Mouse (Mus musculus) layer of hippocampus, adult 9-11 months (tissue): Measurements from ENCODE around the gene Rbfox1.
A peak's percentile ranks its signal among the peaks of the same experiment; 100 is the strongest.

Experiments
- DNase-seq: peaks from one replicate; pipeline ENCODE4 v3.0.0; 2022

Gene Rbfox1

DNA sequence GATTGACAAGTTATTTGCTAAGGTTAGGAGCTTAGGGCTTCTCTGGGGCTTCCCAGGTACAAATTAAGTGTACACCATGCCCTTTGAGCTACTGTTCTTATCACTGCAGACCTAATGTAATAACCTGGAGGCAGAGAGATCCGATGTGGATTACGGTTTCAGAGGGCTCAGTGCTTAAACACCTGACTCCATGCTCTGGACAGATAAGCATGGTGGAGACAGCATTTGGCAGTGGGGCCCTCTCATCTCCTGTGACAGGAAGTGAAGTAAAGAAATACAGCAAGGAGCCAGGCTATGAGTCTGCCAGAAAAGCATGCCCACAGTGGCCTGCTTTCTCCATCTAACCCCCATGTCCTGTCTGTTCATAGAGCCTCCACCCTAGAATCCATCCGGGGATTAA, 213.0 kb downstream of the Rbfox1 start:
- no peak for DNase-seq

DNA sequence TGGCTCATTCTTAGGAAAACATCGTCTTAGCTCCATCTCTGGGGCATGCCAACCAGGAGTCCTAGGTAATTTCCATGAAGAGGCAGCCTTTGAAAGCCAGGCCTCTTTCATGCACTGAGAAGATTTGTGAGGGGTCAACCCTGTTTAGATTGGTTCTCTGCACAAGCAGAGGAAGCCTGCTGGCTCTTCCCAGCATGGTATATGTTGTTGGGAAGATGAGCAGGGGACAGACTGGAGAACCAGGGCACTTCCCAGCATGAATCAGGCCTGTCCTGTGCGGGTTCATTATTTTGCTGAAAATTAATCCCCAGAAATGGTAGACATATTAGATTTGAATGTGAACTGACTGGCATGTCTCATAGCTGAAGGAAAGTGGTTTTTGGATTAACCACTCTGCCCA, 214.4 kb downstream of the Rbfox1 start:
- no peak for DNase-seq

DNA sequence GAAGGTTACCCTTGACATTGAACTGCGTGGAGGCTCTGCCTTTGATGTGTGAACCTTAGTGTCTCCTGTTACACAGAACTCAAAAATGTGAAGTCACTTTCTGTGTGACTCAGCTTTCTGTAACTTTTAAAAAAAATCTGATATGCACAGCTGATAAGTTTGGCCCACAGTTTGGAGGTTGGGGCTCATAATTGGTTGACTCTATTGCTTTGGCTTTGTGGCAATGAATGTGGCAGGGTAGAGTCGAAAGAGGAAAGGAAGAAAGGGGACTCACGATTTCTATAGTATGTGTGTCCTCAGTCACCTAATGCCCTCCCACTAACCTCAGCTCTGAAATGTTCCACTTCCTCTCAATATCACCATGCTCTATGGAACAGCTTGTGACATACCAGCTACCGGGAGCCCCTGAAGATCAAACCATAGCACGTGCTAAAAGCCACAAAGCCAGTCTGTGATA, 215.3 kb downstream of the Rbfox1 start:
- DNase-seq, result no peak

DNA sequence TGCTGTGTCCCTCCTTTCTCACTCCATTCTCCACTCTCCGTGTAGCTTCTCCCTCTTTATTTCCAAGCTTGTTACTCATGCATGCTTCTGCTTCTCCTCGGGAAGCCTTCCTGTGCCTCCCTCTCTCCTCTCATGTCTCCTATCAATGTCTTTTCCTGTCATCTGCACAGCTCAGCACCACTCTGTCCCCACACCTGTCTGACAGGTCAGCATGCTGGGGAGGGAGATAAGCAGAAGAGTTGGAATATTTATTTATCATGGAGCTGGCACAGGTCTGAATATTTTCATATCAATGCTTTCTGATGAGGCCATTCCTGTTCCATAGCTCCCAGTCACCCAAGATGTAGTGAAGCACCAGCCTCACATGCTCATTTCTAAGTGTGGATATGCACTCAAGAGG, 218.6 kb downstream of the Rbfox1 start:
- DNase-seq, result no peak

DNA sequence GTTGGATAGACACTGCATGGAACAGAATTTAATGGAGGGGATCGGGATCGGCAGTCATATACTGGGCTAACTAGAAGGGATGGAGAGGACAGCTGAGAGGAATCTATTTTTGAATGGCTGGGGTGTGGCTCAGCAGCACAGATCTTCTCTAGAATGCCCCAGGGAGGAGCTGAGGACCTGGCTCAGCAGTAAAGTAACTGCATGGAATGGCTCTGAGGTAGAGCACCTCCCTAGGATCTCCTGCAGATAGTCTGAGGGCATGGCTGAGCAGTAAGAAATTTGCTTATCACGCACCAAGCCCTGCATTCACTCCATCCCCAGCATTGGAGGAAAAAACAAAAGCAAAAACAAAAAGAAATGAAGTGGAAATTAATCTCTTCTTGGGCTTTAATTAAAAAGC, 225.0 kb downstream of the Rbfox1 start:
- no peak for DNase-seq

DNA sequence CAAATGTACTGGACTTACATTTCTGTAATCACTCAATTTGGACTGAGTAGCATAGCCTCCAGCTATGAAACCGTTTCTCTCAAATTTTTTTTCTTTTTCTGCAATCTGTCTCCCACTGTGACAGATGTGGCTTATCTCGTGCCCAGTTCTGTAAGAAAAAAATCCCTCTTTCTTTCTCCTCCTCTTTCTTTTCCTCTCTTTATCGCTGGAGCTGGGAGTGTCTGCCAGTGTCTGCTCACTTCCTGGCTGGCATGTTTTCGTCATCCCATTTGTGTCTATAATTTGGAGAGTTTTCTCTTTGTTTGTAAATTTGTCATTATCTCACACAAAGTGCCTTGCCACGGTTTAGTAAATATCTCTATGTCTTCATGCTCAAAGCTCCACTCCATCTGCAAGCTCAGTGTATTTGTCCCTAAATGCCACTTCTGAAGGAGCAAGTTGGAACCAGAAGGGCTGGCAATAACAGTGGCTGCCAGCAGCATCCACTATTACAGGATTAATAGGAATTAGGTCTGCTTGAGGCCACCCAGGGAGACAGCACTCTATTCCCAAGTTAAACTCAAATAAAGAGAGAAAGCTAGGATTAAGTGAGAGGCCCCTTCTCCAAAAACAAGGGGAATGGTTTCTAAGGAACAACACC, 228.8 kb downstream of the Rbfox1 start:
- no peak for DNase-seq

DNA sequence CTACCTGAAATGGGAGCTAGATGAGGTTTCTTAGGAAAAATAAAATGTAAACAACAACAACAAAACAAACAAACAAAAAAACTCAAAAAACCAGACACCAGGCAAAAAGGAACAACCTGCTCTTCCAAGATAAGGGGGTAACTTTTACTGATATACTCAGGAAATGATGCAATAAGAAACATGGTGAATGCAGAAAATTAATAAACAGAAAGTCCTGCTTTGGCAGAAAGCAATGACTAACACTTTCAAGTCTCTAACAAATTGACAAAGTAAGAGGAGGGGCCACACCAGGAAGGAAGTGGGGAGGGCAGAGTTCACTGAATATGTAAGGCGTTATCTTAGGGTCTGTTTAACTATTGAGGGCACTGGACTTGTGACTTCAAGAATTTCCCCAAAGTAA, 234.3 kb downstream of the Rbfox1 start:
- no peak for DNase-seq

DNA sequence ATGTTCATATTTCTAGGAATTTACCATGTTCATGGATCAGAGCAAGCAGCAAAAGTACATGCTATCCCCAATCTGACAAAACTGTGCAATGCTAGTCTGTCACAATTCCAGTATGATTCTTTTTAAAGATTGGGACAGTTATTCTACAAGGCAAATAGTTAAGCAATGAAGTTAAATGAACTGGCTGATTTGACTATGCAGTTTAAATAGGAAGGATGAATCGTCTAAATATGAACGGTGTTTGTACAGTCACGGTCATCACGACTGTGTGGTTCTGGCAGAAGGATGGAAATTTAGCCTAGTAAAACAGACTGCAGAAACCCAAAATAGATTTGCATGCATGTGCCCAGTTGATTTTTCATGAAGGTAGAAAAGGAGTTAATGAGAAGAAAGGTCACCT, 236.1 kb downstream of the Rbfox1 start:
- DNase-seq, result no peak

DNA sequence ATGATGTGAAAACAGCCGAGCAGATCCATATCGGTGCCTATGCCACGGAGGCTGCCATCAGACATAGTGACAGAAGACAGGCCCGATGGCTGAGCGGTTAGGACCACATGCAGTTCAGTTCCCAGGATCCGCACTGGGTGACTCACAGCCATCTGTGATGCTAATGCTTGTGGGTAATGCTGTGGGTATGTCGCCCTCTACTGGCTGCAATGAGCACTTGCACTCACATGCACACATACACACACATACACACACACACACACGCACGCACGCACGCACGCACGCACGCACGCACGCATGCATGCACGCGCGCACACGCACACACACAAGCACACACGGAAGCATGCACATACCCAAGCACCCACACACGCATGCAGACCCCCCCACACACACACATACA, 237.7 kb downstream of the Rbfox1 start:
- no peak for DNase-seq

DNA sequence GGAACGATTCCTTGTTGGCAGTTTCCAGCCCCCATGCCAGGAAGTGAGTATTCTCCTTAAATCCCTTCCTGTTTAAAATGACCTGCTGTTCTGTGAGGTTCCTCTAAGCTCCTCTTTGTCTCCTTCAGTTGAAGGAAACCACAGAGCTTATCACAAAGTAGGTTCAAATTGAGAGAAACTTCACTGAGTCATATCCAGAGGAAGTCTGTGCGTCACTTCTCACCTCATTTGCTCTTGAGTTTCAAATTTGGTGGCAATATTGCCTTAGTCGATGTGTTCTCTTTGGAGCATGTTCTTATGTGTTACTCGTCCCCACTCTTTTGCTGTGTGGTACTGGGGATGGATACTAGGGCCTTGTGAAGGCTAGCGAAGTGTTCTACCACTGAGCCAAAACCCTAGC, 243.2 kb downstream of the Rbfox1 start:
- DNase-seq, result no peak

DNA sequence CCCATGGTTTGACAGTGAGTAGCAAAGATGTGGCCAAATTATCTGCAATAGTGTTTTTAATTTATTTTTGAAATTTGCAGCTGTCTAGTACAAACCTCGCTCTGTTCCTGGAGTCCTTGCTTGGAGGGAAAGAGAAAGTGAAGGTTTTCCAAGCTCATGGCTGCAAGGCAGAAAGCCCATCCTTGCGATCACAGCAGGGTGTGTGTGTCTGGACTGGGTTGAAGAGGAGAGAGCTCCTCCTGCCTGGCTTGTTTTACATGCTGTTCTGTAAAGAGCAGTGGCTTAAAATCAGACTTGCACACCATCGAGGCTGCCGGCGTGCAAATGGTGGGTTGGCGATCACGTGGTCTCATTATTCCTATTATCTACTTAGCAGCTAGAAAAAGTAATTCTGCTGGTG, 249.9 kb downstream of the Rbfox1 start:
- DNase-seq, result no peak

DNA sequence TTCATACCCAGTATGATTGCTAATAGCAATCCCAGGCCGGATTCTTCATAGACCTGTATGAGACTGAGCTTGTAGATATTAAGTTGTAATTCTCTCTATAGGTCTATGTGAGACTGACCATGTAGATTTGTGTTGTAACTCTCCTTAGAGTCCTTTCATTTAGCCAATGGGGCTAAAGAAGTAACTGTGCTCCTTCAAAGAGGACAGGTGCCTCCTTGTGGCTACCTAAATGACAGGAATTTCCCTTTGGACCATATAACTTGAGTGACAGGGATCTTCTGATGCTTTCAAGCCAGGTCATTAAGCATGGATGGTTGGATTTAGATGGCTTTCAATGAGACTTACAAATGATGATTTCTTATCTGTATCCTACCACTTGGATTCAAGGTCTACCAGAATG, 254.3 kb downstream of the Rbfox1 start:
- no peak for DNase-seq

DNA sequence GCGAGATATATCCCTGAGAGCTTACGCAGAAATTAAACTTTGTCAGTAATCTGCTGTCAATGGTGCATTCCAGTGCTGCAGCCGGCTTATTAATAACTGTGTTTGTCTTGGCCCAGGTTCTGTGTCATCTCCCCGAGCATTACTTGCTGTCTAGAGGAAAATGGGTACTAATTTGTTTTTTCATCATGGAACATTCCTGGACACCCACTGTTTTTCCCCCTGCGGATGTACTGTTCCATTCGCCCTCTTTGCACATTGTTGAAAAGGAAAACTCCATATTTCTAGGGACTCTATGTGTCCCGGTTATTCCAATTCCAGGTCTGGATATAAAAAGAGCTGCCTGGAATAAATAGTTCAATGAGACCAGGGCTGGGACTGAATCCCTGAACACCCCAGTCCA, 262.8 kb downstream of the Rbfox1 start:
- peak; percentile 47 for DNase-seq

DNA sequence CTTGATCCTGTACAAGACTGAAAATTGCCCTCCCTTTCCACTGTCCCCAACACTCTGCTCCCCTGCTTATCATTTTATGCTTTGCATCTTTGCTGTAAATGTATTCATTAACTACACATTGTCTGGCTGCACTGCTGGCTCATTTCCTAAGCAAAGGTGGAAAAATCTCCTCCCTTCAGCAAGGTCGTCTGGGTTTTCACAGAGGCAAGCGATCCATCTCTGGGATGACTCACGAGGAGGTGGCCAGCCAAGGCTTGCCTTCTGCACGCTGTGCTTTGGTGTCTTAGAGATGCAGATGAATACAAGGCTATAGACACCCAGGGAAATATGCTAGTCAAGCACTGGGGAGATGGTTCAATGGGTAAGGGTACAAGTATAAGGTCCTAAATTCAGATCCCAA, 264.2 kb downstream of the Rbfox1 start:
- no peak for DNase-seq

DNA sequence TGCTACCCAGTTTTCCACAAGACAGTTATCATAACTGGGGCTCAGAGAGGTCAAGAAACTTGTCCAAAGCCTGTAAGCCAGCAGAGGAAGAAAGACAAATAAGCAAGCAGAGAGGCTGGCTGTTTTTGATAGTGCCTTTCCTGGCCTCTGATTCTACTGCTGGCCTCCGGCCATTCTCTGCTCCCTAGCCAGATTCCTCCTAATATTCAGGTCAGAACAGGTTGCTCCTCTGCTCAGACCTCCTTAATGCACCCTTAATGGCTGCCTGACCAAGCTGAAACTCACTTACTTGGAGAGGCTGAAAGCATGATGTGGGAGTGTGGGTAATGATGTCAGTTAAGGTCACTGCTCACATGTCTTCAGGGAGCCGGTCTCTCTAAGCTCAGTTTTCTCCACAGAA, 270.4 kb downstream of the Rbfox1 start:
- DNase-seq, result no peak

DNA sequence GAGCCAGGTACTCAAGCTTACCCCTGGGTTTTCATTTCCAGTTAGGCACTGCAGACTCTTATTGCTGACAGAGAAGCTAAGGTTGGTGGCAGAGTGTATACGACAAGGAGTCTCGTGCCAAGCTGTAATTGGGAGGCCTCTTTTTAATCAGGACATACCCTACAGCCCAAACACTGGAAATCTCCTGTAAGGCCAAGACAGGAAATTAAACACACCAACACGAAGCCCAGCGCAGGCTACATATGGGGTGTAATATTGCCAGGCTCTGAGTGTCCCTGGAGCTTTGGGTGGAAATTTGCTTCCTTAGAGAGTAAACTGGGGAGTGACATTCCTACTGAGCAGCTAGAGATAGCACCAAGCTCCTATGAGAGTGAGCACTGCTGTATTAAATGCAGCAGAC, 279.3 kb downstream of the Rbfox1 start:
- DNase-seq, result no peak

DNA sequence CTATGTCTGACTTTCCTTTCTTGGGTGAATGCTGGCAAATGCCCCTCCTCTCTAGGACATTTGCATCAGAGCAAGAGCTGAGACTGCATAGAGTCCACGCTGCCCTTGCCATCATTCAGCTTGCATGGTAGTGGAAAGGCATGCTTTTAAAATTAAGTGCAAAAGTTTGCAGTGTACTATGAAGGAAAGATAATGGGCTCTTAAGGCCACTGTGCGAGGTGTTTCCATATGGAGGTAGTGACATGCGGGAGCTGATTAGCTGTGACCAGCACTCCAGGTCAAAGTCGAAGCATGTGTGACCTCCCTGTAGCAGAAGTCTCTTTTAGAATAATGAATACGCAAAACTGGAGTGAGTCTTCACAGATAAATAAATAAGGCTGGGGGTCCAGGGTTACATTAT, 284.2 kb downstream of the Rbfox1 start:
- no peak for DNase-seq

DNA sequence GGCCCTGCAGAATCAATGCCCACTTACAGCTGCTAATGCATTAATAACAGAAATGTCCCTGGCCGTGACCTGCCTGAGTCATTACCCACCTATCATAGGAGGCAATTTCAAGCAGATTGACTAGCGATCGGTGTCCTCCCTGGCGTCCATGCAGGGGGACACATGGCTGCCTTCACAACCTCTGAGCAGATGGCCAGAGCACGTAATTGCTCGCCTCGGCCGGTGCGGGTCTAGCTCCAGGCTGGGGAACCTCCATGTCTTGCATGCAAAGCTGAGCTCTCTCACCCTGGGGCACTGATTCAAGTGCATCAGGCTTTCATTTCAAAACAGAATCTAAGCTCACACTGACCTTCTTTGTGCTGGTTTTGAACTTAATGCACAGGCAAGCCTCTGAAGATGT, 295.7 kb downstream of the Rbfox1 start:
- no peak for DNase-seq

DNA sequence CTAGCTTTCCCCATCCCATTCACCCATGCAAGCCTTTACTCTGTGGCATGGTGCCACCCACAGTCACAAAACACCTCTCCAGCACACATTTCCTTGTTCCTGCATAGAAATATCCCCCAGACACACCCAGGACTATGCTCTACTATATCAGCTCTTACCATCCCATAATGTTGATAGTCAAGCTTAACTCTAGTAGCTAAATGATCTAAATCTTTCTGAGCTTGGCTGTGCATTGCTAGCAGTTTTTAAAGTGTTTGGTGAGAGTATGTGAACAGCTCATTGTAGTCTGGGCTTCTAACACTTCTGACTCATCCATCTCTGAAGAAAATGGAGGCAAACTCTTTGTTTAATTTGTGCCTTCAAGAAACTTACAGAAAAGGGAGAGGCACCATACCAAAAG, 297.2 kb downstream of the Rbfox1 start:
- DNase-seq, result no peak

DNA sequence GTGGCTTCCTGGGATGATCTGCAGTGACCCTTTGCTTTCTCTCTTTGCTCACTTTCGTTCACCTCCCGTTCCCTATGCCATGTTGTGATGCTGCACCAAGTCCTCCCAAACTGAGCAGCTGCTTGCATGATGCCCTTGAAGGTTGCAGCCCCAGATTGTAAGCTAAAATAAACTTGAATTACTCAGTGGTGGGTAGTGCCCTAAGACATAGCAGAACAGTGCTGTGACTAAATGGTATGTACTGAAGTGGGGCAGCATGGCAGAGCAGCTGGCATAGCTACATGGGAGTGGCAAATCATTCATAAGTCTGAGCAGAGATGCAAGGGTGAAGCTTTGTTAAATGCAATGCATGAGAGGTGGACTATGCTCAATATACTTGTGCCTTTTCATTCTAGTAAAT, 307.2 kb downstream of the Rbfox1 start:
- DNase-seq, result peak; percentile 20

DNA sequence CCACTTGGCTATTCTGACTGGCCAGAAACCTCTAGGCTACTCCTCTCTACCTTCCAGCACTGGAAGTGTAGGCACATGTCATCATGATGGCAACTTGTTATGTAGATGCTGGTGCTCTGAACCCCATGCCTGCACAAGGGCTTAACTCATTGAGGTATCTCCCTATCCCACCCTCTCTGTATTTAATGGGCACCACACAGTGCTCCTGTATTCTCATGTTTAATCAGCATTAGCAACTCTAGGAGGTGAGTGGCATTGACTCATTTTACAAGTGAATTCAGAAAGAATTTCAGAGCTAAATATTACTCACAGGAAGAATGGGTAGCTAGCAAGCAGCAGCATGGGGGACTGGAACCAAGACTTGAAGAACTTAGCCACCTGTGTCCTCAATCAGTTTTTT, 321.3 kb downstream of the Rbfox1 start:
- DNase-seq, result no peak

DNA sequence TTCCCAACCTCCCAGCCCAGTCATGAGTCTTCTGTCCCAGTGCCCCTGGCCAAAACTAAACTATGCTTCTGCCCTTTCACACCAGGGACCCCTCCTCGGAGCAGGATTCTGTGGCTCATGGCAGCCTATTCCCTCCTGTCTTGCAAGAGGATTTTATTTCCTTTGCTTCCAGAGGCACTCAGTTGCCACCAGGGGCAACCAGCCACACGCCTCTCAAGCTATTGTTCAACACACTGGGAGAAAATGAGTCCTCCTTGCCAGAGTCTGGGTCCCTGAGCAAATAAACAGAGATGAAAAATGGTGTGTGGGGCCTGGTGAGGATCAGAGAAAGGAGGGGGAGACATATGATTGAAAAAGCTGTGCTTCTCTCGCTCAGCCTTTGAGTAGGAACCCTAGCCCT, 327.8 kb downstream of the Rbfox1 start:
- no peak for DNase-seq

DNA sequence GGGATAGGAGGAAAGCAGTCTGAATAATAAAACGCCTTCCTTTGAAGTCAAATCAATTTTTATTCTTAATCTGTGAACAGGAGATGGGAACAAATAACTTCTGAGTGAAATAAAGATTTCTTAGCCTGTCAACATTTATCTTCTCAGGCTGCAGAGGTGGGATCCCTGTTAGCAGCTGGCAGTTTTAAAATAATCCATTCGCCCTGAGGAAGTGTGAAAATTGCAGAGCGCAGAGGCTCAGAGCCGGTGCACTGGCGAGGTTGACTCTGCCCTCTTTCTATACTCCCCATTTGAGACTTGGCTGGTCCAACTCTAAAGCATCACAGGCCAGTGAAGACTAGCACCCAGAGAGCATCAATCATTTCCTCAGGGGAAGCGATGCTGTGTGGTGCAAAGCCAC, 342.3 kb downstream of the Rbfox1 start:
- no peak for DNase-seq

DNA sequence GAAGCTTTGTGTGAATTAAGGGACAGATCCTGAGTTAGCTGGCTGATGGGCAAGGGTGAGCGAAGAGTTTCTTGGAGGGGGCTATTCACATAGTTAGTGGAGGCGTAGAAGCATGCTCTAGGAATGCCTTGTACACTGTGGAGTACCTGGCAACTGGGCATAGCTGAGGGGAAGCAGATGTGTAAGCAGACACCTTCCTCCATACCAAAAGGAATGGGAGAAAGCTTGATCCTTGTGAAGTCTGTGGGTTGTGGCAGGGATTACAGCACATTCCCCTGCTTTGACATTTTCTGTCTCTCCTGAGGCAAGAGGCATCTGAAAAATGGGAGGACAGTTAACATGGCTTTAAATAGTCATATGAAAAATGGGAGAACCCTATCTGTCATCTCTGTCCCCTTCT, 347.8 kb downstream of the Rbfox1 start:
- no peak for DNase-seq

DNA sequence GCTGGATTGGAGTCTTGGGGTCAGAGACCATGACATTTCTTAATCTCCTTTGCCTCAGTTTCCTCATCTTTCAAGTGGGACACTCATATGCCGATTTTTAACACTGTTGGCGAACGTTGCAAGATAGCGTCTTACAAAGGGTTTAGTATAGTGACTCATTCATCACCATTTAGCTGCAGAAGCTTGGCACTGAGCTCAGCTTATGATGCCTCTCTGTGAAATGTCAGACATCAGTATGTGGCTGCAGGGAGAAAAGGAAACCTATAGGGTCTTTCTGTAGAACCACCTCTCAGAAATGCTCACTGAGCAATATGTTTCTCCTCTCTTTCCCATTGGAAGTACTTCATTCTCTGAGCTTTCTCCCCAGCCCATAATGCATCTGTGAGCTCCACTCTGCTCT, 356.2 kb downstream of the Rbfox1 start:
- no peak for DNase-seq

DNA sequence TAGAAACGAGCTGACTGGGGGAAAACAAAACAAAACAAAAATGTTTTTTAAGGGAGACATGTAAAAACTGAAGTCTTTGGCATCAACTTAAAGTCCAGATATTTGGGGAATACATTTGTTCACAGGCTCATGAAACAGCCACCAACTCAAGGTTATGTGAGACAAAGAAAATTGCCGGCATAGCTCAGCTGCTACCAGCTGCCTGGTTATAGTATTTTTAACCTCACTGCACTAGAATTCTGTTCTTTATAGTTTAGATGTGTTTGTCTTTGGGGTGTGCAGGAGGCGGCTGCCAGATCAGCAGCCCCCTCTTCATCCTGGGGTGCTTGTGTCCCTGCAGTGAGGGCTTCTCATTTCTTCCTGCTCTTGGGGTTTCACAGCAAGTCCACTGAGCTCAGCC, 357.3 kb downstream of the Rbfox1 start:
- no peak for DNase-seq
